Mouse (Mus musculus) E14TG2a.4 (cell line): Measurements from ENCODE around the gene Tmem186.

Experiments
- CTCF ChIP-seq: conservative IDR thresholded peaks from 2 replicates; pipeline ENCODE4 v1.5.1; 2014; ENCODE audit warnings: low read length
- NANOG ChIP-seq: IDR thresholded peaks from 2 replicates; pipeline ENCODE4 v1.6.1; 2014; ENCODE audit warnings: borderline replicate concordance, low read length, mixed read lengths

- TF ChIP-seq CTCF (no peak), NANOG (no peak)
These were observed 42.1 kb downstream of the Tmem186 start for GRCm38 (mm10) chr16:8595411-8595810.
